Mouse (Mus musculus): ENCODE measurements around the gene Miga1. TPM values are rescaled to one million over a fixed set of nuclear protein-coding genes. Genes with fewer than 3 reads are reported as not detected.
A peak's percentile ranks its signal among the peaks of the same experiment; 100 is the strongest.
"Not testable (repeated sequence)": the region's sequence is repeated elsewhere in the genome, so short reads cannot be mapped to it uniquely, and the experiment has no call there.

The Miga1 gene
- total RNA-seq, 2 experiments from 2014 or later = 74.5 to 78.2 TPM

- DNase-seq (ENCODE audit: low spot score in 2 of 2) = no peak
- Histone ChIP-seq H3K27ac (peak overlapping the region; percentile 85; the same call in 1 of the 2 replicates), H3K4me3 (peak overlapping the region; percentile 78)
- TF ChIP-seq CTCF (conservative IDR thresholded peaks at IDR 0.05) = no peak
Observed at GRCm38 (mm10) chr3:152347227-152347626, 7.0 kb upstream of the Miga1 start.

GRCm38 (mm10) chr3:152346633-152347141 is 6.5 kb upstream of the Miga1 start:
- peak in 1 of 2 experiments; percentile 21 for DNase-seq (ENCODE audit: low spot score in 2 of 2)
- Histone ChIP-seq H3K27ac (peak overlapping the region; percentile 85), H3K4me3 (peak overlapping the region; percentile 78)
- no peak for TF ChIP-seq CTCF (conservative IDR thresholded peaks at IDR 0.05)

- H3K27ac ChIP-seq = peak within 1 kb of the TSS; percentile 85
- TF ChIP-seq CTCF (conservative IDR thresholded peaks at IDR 0.05) = peak; percentile 39
- DNase-seq (ENCODE audit: low spot score in 2 of 2) = peak; percentile 91 to 96
- peak within 1 kb of the TSS; percentile 78 for H3K4me3 ChIP-seq
Observed at GRCm38 (mm10) chr3:152345732-152346632, 5.8 kb upstream of the Miga1 start, which contains the start of gene Usp33. Gene Usp33, plus strand, starts transcription at chr3:152346478.

DNA sequence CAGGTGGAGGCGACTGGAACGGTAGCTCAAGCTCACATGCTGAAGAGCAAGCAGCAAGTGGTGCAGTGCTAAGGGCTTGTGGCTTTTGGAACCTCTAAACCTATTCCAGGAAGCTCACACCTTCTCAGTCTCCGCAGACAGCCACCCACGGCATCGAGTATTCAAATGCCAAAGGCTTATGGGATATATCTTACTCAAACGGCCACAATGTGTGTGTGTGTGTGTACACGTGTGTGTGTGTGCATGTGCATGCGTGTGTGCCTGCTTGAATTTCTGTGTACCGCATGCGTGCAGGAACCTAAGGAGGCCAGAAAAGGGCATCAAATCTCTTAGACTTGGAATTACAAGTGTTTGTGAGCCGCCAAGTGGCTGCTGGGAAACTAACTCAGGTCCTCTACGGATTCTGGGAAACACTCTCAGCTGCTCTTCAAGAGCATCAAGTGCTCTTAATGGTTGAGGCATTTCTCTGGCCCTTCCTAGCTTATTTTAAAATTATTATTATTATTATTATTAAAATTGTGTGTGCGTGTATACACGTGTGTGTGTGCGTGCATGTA is 2.8 kb upstream of the Miga1 start:
- Histone ChIP-seq H3K4me3 (no peak overlapping the region), H3K27ac (no peak overlapping the region)
- no peak for DNase-seq (ENCODE audit: low spot score in 2 of 2)
- no peak for TF ChIP-seq CTCF (conservative IDR thresholded peaks at IDR 0.05)

DNA sequence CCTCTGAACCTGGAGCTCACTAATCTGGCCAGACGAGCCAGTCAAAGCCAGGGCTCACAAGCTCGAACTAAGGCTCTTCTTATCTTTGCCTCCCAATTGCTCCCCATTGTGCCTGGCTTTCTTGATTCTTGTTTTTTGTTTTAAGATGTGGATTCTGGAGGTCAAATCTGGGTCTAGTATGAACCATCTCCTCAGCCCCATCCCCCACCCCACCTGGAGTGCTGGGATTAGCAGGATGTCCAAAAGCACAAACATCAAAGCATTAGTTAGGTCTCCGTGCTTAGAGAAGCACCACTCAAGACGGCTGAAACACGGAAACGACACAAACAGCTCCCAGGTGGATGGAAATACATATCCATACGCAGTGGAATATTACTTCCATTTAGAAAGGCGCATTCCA is 4.1 kb downstream of the Miga1 start:
- no peak for DNase-seq (ENCODE audit: low spot score in 2 of 2)
- no peak for TF ChIP-seq CTCF (conservative IDR thresholded peaks at IDR 0.05)
- Histone ChIP-seq H3K4me3 (no peak overlapping the region), H3K27ac (no peak overlapping the region)

- no peak overlapping the region for H3K27ac ChIP-seq
- H3K4me3 ChIP-seq = no peak overlapping the region
- no peak for TF ChIP-seq CTCF (conservative IDR thresholded peaks at IDR 0.05)
- DNase-seq (ENCODE audit: low spot score in 2 of 2) = no peak
Observed at GRCm38 (mm10) chr3:152333641-152334040, 6.6 kb downstream of the Miga1 start.

GRCm38 (mm10) chr3:152332545-152333300 is 7.5 kb downstream of the Miga1 start:
- no peak for DNase-seq (ENCODE audit: low spot score in 2 of 2)
- TF ChIP-seq CTCF (conservative IDR thresholded peaks at IDR 0.05) = no peak
- H3K27ac ChIP-seq = no peak overlapping the region
- H3K4me3 ChIP-seq = no peak overlapping the region

- Histone ChIP-seq H3K4me3 (no peak overlapping the region), H3K27ac (no peak overlapping the region)
- TF ChIP-seq CTCF (conservative IDR thresholded peaks at IDR 0.05) = no peak
- no peak for DNase-seq (ENCODE audit: low spot score in 2 of 2)
Observed at GRCm38 (mm10) chr3:152332104-152332503, 8.1 kb downstream of the Miga1 start.

- DNase-seq (ENCODE audit: low spot score in 2 of 2) = no peak
- H3K27ac ChIP-seq = no peak overlapping the region
- no peak overlapping the region for H3K4me3 ChIP-seq
- no peak for TF ChIP-seq CTCF (conservative IDR thresholded peaks at IDR 0.05)
Observed at GRCm38 (mm10) chr3:152321765-152322547, 18.3 kb downstream of the Miga1 start.

DNA sequence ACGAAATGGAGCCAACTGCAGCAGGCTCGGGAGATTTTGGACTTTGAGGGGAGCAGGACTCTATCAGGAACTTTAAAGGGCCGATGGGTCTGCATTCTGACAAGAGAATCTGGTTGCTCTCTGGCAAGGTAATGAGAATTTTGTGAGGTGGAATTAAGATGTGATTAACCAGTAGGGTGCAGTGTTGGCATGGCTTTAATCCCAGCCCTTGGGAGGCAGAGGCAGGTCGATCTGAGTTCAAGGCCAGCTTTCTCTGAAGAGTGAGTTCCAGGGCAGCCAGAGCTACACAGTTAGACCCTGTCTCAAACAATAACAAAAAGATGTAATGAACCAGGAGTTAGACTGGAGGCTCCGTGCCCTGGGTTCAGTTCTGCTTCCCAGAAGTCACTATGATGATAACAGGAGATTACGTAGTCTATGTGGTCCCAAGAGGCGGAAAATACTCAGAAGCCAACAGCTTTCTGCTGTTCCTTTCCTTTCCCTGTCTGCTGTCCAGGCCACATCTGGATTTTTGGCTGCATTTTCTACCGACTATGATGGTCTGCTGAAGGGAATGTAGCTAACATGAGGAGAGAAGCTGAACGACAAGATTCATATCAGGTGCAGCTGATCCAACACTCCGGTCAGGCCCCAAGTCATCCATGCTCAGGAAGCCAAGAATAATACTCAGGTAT is 19.1 kb downstream of the Miga1 start:
- no peak overlapping the region for H3K4me3 ChIP-seq
- no peak overlapping the region for H3K27ac ChIP-seq
- no peak for DNase-seq (ENCODE audit: low spot score in 2 of 2)
- no peak; the same call in 1 of the 2 replicates for TF ChIP-seq CTCF (conservative IDR thresholded peaks at IDR 0.05)

DNA sequence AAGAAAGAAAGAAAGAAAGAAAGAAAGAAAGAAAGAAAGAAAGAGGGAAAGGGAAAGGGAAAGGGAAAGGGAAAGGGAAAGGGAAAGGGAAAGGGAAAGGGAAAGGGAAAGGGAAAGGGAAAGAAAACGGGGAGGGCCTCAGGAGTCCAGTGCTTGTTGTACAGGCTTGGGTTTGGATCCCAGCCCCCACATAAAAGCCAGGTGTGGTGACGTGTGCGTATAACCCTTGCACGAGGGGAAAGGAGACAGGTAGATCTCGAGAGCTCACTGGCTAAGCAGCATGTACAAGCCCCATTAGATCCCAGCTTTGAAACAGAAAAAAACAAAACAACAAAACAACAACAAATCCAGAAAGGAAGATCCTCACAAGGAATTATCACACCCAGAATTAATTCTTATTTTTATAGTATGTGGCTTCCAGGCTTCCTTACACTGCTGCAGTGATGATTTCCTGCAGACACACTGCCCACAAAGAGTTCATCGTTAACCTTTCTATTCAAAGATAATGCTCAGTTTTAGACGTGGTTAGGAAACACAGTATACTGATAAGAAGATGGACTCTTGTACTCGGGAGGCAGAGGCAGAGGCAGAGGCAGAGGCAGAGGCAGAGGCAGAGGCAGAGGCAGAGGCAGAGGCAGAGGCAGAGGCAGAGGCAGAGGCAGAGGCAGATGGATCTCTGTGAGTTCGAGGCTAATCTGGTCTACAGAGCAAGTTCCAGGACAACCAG is 23.6 kb downstream of the Miga1 start:
- not testable (repeated sequence) for H3K27ac ChIP-seq; H3K4me3 ChIP-seq; DNase-seq (ENCODE audit: low spot score in 2 of 2)
